Mouse (Mus musculus) E14TG2a.4 (cell line): ENCODE measurements at regions not wholly inside any gene's neighbourhood (a gene's known extent, or its start where the extent isn't known, plus 50 kb on each side); places are given as distances from the start of the nearest gene placed in this dataset.

Experiments
- CTCF ChIP-seq: conservative IDR thresholded peaks from 2 replicates; pipeline ENCODE4 v1.5.1; 2014; ENCODE audit warnings: low read length
- POU5F1 ChIP-seq: IDR thresholded peaks from 2 replicates; pipeline ENCODE4 v1.6.1; 2014; ENCODE audit warnings: low read length, borderline replicate concordance

GRCm38 (mm10) chr10:37192661-37193060, 53.9 kb upstream of the Marcks start:
- no peak for TF ChIP-seq CTCF
- TF ChIP-seq POU5F1, result no peak
